Mouse (Mus musculus) hematopoietic stem cell, adult 5-6 weeks (primary cell): ENCODE measurements at regions not wholly inside any gene's neighbourhood (a gene's known extent, or its start where the extent isn't known, plus 50 kb on each side); places are given as distances from the start of the nearest gene placed in this dataset.

Source experiments
- ATAC-seq, 2 experiments: fragments of 125-278 bp in 1 of 2; replicated peaks in 1 of 2; 2 replicates each; pipeline ENCODE4 v1.8.0; 2016 to 2017; ENCODE audit warnings: inconsistent platforms in 2 of 2, mild to moderate bottlenecking in 2 of 2, moderate number of reproducible peaks in 2 of 2, low read depth in 1 of 2, moderate TSS enrichment in 1 of 2; ENCODE audit not compliant: low FRiP score in 2 of 2, poor library complexity in 2 of 2, severe bottlenecking in 2 of 2, insufficient read depth in 1 of 2, low TSS enrichment in 1 of 2

GRCm38 (mm10) chr5:51624400-51624799, 56.9 kb upstream of the Ppargc1a start:
- ATAC-seq, result no peak
